Mouse (Mus musculus) liver, adult 2 months (tissue): ENCODE measurements around the gene Hhipl1. TPM values are rescaled to one million over a fixed set of nuclear protein-coding genes. Genes with fewer than 3 reads are reported as not detected.

ENCODE experiments used
- DNase-seq: peaks from one replicate; pipeline ENCODE4 v3.0.0-alpha.2; 2011; ENCODE audit warnings: low read depth, low spot score; ENCODE audit errors: extremely low read depth
- H3K27ac ChIP-seq: fragments of 200-500 bp; replicated peaks from 2 replicates; pipeline ENCODE4 v1.5.1; 2012; ENCODE audit warnings: low read depth, mild to moderate bottlenecking, control low read depth, inconsistent platforms, low read length; ENCODE audit not compliant: insufficient read depth
- H3K27me3 ChIP-seq: fragments of 200-500 bp; 2 replicates; pipeline ENCODE4 v1.6.1; 2012; ENCODE audit warnings: mild to moderate bottlenecking, moderate library complexity, low read length, inconsistent platforms; ENCODE audit not compliant: control insufficient read depth, insufficient read depth
- H3K36me3 ChIP-seq: fragments of 200-500 bp; 2 replicates; pipeline ENCODE4 v1.6.1; 2012; ENCODE audit warnings: low read length, inconsistent platforms; ENCODE audit not compliant: control insufficient read depth, insufficient read depth
- H3K4me1 ChIP-seq: fragments of 200-500 bp; 2 replicates; pipeline ENCODE4 v1.6.1; 2011; ENCODE audit warnings: low read length; ENCODE audit not compliant: control insufficient read depth, insufficient read depth
- H3K4me3 ChIP-seq: fragments of 200-500 bp; 2 replicates; pipeline ENCODE4 v1.5.1; 2011; ENCODE audit warnings: low read depth, mild to moderate bottlenecking, control low read depth, low read length, moderate library complexity; ENCODE audit not compliant: insufficient read depth
- H3K79me2 ChIP-seq: fragments of 200-500 bp; 2 replicates; pipeline ENCODE4 v1.6.1; 2012; ENCODE audit warnings: inconsistent platforms, mild to moderate bottlenecking, low read length, moderate library complexity; ENCODE audit not compliant: control insufficient read depth, insufficient read depth
- H3K9ac ChIP-seq: fragments of 200-500 bp; 2 replicates; pipeline ENCODE4 v1.6.1; 2012; ENCODE audit warnings: low read depth, mild to moderate bottlenecking, control low read depth, inconsistent platforms, low read length
- CTCF ChIP-seq: fragments of 200-500 bp; IDR thresholded peaks from 2 replicates; pipeline ENCODE4 v1.5.1; 2011; ENCODE audit warnings: low read depth, low read length, control low read depth
- POLR2A ChIP-seq: fragments of 200-500 bp; IDR thresholded peaks from 2 replicates; pipeline ENCODE4 v1.6.1; 2011; ENCODE audit warnings: low read length, control low read depth; ENCODE audit not compliant: insufficient read depth; ENCODE audit errors: extremely low read depth
- WGBS: fragments of 180-500 bp; shearing (Covaris S2); methylation state at CpG from one replicate; pipeline ENCODE4 v1.1.7; 2018; 5-methylcytosine and 5-hydroxymethylcytosine counted together
- polyA plus RNA-seq: library from polyadenylated mRNA; depleted of rRNA; stranded (reverse); fragments of >200 nt; gene quantifications from 2 replicates; pipeline ENCODE4 v1.2.3, GENCODE M21; 2012; rRNA removed
- total RNA-seq: library from RNA; depleted of rRNA; stranded (reverse); fragments of >200 nt; gene quantifications from 2 replicates; pipeline ENCODE4 v1.2.3, GENCODE M21; 2014; rRNA removed

Hhipl1 gene
- total RNA-seq (0.20 and 0.55 TPM in 2 replicates), polyA plus RNA-seq (0.37 and 0.50 TPM in 2 replicates)

GRCm38 (mm10) chr12:108305812-108306794 lies at the start of gene Hhipl1:
Gene Hhipl1 (plus strand): TSS chr12:108306270.
- Histone ChIP-seq H3K9ac (peak within 1 kb of the TSS; percentile 73), H3K36me3 (no peaks in the 10 kb centered on the region), H3K27me3 (no peaks in the 10 kb centered on the region), H3K27ac (no peak within 1 kb of the TSS), H3K4me3 (peak within 1 kb of the TSS; percentile 63), H3K79me2 (no peaks in the 10 kb centered on the region), H3K4me1 (no peaks in the 10 kb centered on the region)
- peak; percentile 12 for DNase-seq
- WGBS, result 4% methylated on average over 67 of the region's 67 CpGs
- no peak for TF ChIP-seq CTCF

GRCm38 (mm10) chr12:108256734-108257133 lies 49.3 kb upstream of the Hhipl1 start:
- TF ChIP-seq POLR2A (no peak), CTCF (peak; percentile 31; the same call in 1 of the 2 replicates)
- 37% methylated on average over 10 of the region's 10 CpGs for WGBS
- Histone ChIP-seq H3K4me1 (peaks cover 27% of the 10 kb centered on the region), H3K4me3 (no peak overlapping the region), H3K36me3 (no peaks in the 10 kb centered on the region), H3K27me3 (no peaks in the 10 kb centered on the region), H3K9ac (no peak overlapping the region), H3K27ac (peak overlapping the region; percentile 52), H3K79me2 (peaks cover 56% of the 10 kb centered on the region)
- DNase-seq, result peak; percentile 92

- Histone ChIP-seq H3K36me3 (no peaks in the 10 kb centered on the region), H3K4me3 (no peak overlapping the region), H3K4me1 (peaks cover 20% of the 10 kb centered on the region), H3K27ac (no peak overlapping the region), H3K9ac (no peak overlapping the region), H3K79me2 (peaks cover 58% of the 10 kb centered on the region), H3K27me3 (no peaks in the 10 kb centered on the region)
- 92% methylated on average over 24 of the region's 24 CpGs for WGBS
- TF ChIP-seq POLR2A, result no peak
- TF ChIP-seq CTCF, result no peak
- DNase-seq, result no peak
Observed at GRCm38 (mm10) chr12:108259322-108260049, 46.6 kb upstream of the Hhipl1 start.

- no peaks in the 10 kb centered on the region for H3K36me3 ChIP-seq
- no peaks in the 10 kb centered on the region for H3K27me3 ChIP-seq
- TF ChIP-seq CTCF (no peak), POLR2A (no peak)
- H3K4me1 ChIP-seq, result peaks cover 23% of the 10 kb centered on the region
- no peak overlapping the region for H3K9ac ChIP-seq
- H3K27ac ChIP-seq, result no peak overlapping the region
- no peak overlapping the region for H3K4me3 ChIP-seq
- WGBS, result 96% methylated on average over 12 of the region's 12 CpGs
- H3K79me2 ChIP-seq, result peaks cover 68% of the 10 kb centered on the region
- no peak for DNase-seq
Observed at GRCm38 (mm10) chr12:108260950-108261349, 45.1 kb upstream of the Hhipl1 start.

GRCm38 (mm10) chr12:108264918-108265317 lies 41.2 kb upstream of the Hhipl1 start:
- Histone ChIP-seq H3K27ac (no peak overlapping the region), H3K36me3 (no peaks in the 10 kb centered on the region), H3K27me3 (no peaks in the 10 kb centered on the region), H3K4me1 (peaks cover 26% of the 10 kb centered on the region), H3K9ac (no peak overlapping the region), H3K4me3 (no peak overlapping the region), H3K79me2 (peaks cover 72% of the 10 kb centered on the region)
- no peak for TF ChIP-seq CTCF
- no peak for TF ChIP-seq POLR2A
- no peak for DNase-seq
- WGBS, result 21% methylated on average over 7 of the region's 7 CpGs
